Mouse (Mus musculus): Measurements from ENCODE around the gene Rhox7a.
"Not testable (repeated sequence)": the region's sequence is repeated elsewhere in the genome, so short reads cannot be mapped to it uniquely, and the experiment has no call there.

Gene Rhox7a

GRCm38 (mm10) chrX:37831386-37831785 lies at the start of gene Rhox7a:
TSS of gene Rhox7a (plus strand) at chrX:37831686.
- not testable (repeated sequence) for DNase-seq (ENCODE audit: low read depth, low spot score)

- DNase-seq (ENCODE audit: low read depth, low spot score), result no peak
These were observed 24.0 kb upstream of the Rhox7a start for GRCm38 (mm10) chrX:37807286-37808080.

DNA sequence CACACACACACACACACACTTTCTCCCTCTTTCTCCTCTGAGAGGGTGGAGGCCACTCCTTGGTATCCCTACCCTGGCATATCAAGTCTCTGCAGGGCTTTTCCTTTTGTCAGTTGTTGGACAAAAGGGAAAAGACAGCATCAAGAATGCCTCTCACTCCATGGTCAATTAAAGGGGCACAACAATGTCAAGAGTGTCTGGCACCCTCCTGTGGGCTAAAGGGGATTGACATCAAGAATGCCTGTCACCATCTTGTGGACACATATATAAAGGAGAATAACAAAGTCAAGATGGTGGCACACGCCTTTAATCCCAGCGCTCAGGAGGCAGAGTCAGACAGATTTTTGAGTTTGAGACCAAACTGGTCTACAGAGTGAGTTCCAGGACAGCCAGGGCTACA lies 22.1 kb upstream of the Rhox7a start:
- no peak for DNase-seq (ENCODE audit: low read depth, low spot score)

GRCm38 (mm10) chrX:37811179-37811578 lies 20.3 kb upstream of the Rhox7a start:
- DNase-seq (ENCODE audit: low read depth, low spot score), result peak; percentile 30

- DNase-seq (ENCODE audit: low read depth, low spot score), result no peak
These were observed 15.8 kb upstream of the Rhox7a start for GRCm38 (mm10) chrX:37815665-37816064.

DNA sequence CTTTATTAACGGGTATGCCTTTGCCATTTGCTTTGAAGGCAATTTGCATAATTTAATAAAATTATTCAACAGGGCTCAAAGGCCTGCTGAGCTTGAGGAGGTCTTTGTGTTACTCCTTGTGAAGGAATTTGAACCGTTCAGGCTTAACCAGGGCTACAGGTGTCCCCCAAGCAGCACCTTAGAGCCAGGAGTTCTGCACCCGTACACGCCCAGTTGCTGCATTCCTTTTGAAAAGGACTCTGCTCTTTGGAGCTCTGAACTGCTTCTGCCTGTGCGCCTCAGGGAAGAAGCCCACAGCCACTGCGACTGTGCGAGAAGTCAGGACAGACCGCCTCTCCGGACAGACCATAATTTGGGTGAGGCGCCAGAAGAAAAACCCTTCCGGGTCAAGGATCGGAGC lies 4.9 kb upstream of the Rhox7a start, which contains the start of gene Rhox6:
Gene Rhox6, plus strand, starts transcription at position 301 of the 400 bp plus-strand sequence.
- DNase-seq (ENCODE audit: low read depth, low spot score), result not testable (repeated sequence)

DNA sequence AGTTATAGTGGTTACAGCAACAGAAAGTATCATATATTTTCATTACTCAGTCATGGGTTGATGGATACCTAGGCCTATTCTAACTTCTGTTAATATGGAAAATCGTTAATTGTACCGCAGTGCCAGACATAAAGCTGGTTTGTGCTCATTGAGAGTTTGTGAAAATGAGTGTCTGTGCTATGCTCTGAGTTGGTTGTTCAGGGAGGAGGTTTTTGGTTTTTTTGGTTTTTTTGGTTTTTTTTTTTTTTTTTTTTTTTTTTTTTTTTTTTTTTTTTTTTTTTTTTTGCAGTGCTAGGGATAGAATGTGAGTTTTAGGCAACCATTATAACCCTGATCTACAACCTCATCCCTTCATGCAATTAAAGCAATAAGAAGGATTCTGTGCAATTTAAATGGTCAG lies 40.2 kb downstream of the Rhox7a start:
- no peak for DNase-seq (ENCODE audit: low read depth, low spot score)

GRCm38 (mm10) chrX:37878844-37879243 lies 47.4 kb downstream of the Rhox7a start, which contains the start of gene Rhox8:
TSS of gene Rhox8 (minus strand) at chrX:37878944.
- no peak for DNase-seq (ENCODE audit: low read depth, low spot score)
